Mouse (Mus musculus) neutrophil, adult 59 days (primary cell): ENCODE measurements around the gene Asb16. TPM values are rescaled to one million over a fixed set of nuclear protein-coding genes. Genes with fewer than 3 reads are reported as not detected.

ENCODE experiments used
- total RNA-seq, 2 experiments: library from RNA; stranded (reverse); gene quantifications; 1 replicate in 1 of 2; 2 replicates in 1 of 2; pipeline ENCODE4 v1.2.4; 2023

The Asb16 gene
- not detected for total RNA-seq

DNA sequence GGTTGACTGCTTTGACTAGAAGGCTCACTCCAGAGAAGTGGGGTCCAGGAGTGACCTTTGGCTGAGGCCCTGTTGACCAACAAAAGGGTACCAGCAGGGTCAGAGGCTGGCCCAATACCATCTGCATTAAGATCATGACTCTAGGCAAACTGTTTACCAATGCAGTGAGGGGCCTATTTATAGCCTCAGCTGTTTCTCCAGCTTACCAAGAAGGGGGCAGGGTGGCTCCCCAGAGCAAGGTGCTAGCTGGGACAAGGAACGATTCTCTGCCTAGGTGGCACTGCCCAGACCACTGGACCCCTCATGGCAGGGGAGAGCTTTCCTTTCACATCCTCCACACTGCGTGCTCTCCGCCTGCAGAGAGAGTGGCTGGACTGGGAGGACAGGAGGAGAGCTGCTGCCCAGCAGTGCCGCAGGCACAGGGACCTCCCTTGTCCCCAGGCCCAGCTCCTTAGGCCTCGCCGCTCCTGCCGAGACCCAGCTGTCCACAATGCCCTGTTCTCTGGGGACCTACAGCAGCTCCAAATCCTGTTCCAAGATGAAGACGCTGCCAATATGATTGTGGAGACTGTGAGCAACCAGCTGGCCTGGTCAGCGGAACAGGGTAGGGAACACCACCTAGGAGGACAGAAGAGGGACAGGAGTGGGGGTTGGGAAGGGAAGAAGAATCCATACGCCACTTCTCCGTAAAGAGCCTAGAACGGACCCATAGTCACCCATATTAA is at the start of gene Asb16:
Asb16 (plus strand) TSS at position 224 of the 725 bp plus-strand sequence.

DNA sequence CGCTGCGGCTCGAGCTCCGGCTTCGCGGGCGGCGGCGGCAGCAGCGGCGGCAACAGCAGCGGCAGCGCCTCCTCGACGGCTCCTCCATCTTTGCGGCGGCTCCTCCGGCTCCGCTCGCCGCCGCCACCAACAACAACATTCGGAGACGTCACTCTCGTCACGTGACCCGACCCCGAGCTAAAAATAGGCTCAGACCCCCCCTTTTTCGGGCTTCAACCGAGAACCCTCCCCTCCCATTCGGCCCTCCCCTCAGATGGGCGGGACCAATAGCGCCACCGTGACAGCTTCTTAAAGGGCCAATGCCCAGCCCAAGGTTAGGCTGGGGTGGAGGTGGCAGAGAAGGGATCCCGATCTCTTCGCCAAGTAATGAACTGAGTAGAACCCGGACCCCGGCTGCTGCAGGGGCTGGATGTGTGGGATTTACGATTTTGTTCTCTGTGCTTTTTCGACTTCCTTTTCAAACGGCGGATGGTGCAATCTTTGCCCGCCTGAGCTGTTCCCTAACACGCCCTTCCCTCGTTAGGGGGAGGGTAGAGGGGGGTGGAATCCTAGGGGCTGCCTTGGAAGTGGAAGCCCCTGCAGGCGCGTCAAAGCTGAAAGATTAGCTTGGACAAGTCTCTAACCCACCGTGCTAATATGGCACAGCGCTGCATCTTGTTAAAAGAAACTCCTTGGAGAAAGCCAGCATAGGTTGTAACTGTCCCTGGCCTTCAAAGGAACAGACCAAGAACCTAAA is 38.4 kb upstream of the Asb16 start, which contains the start of gene Hdac5:
Hdac5 (minus strand) TSS at position 161 of the 736 bp plus-strand sequence.

DNA sequence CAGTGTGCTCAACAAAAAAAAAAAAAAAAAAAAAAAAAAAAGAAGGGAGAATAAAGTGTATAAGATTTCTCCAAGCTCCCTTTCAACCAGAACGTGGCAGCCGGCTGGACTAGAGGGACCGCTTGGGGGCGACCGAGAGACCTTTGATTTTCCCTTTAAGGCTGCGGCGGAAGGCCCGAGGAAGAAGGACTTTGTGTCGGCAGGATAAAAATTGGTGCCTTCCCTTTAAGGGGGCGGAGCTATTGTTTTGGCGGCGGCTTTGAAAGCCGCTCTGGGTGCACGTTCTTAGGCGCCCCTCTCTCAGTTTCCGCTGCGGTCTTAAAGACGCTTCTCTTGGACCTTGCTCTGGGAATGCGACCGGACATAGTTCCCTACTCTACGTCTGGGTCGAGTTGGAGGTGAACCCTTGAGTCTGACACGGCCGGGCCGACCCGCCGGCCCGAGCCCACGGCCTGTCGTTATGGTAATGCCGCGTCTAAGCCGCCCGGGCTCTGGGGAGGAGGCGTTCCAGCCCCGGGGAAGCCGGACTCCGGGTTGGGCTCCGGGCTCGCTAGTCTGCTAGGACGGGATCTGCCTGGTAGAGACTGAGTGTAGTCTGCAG is 19.8 kb upstream of the Asb16 start, which contains the start of gene BC030867:
BC030867 (plus strand) TSS at position 253 of the 601 bp plus-strand sequence.

DNA sequence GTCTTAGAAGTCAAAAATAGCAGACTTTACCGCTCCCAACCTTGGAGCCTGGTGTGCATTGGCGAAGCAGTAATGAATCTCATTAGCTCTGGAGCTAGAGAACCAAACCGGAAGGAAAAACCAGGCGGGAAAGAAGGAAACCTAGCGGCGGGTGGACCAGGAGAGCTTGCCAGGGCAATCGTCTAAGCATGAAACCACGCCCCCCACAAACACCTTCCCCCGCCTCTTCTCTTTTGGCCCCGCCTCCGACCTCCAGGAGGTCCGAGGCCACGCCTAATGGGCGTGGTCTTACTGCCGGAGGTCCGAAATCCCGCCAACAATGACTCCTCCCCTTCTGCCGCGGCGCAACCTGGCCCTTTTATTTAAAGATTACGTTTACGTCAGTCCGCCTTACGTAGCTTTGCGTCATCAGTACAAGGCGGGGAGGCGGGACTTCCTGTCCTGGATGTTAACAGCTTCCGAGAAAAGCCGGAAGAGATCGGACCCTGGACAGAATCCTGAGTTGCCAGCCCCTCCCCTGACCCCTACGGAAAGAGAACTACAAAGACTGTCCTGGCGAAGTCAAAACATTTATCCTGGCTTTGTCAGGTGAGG is 16.1 kb downstream of the Asb16 start, which contains the start of gene Tmub2:
Tmub2 (plus strand) TSS at position 431 of the 594 bp plus-strand sequence.

GRCm38 (mm10) chr11:102296491-102297472 is 28.2 kb downstream of the Asb16 start, which contains the start of gene Atxn7l3:
Atxn7l3 (minus strand) TSS chr11:102296631.

GRCm38 (mm10) chr11:102319410-102319792 is 50.9 kb downstream of the Asb16 start, which contains the start of gene Ubtf:
Ubtf (minus strand) TSS chr11:102319742.

Other genes starting within 250 kb of the Asb16 start
- under 1 TPM in 1 of 2 experiments, not detected in 1; 0.22 TPM for gene Mpp3, start 240.3 kb upstream of the Asb16 start, total RNA-seq
- gene Cd300lg, start 227.2 kb upstream of the Asb16 start, total RNA-seq = 10 to 100 TPM; 16.6 to 25.3 TPM
- gene Mpp2, start 180.2 kb upstream of the Asb16 start, total RNA-seq = 1 to 10 TPM in 1 of 2 experiments, under 1 TPM in 1; 0.29 to 1.9 TPM
- not detected for gene Ppy, start 167.4 kb upstream of the Asb16 start, total RNA-seq
- gene Pyy, start 160.9 kb upstream of the Asb16 start, total RNA-seq = not detected
- under 1 TPM; 0.18 to 0.20 TPM for gene Nags, start 123.2 kb upstream of the Asb16 start, total RNA-seq
- gene Tmem101, start 112.3 kb upstream of the Asb16 start, total RNA-seq = 10 to 100 TPM in 1 of 2 experiments, 1 to 10 TPM in 1; 7.4 to 12.2 TPM
- 10 to 100 TPM; 33.8 to 37.9 TPM for gene Lsm12, start 83.4 kb upstream of the Asb16 start, total RNA-seq
- 10 to 100 TPM; 16.8 to 25.2 TPM for gene G6pc3, start 79.1 kb upstream of the Asb16 start, total RNA-seq
- gene Hdac5, start 38.6 kb upstream of the Asb16 start, total RNA-seq = 100 to 1,000 TPM; 112 to 127 TPM
- 1 to 10 TPM; 7.2 to 8.2 TPM for gene BC030867, start 19.9 kb upstream of the Asb16 start, total RNA-seq
- 10 to 100 TPM; 46.1 to 54.7 TPM for gene Tmub2, start 16.2 kb downstream of the Asb16 start, total RNA-seq
- 10 to 100 TPM; 67.1 to 69.7 TPM for gene Atxn7l3, start 27.9 kb downstream of the Asb16 start, total RNA-seq
- 10 to 100 TPM; 80.3 to 84.1 TPM for gene Ubtf, start 51.0 kb downstream of the Asb16 start, total RNA-seq
- 10 to 100 TPM; 28.8 to 68.2 TPM for gene Slc4a1, start 97.5 kb downstream of the Asb16 start, total RNA-seq
- under 1 TPM in 1 of 2 experiments, not detected in 1; 0.40 TPM for gene Rundc3a, start 124.7 kb downstream of the Asb16 start, total RNA-seq
- 10 to 100 TPM; 45.4 to 56.9 TPM for gene Slc25a39, start 139.2 kb downstream of the Asb16 start, total RNA-seq
- gene Grn, start 161.6 kb downstream of the Asb16 start, total RNA-seq = 100 to 1,000 TPM; 308 to 361 TPM
- under 1 TPM in 1 of 2 experiments, not detected in 1; 0.38 TPM for gene Fam171a2, start 178.9 kb downstream of the Asb16 start, total RNA-seq
- 10 to 100 TPM; 11.8 to 19.6 TPM for gene Itga2b, start 201.4 kb downstream of the Asb16 start, total RNA-seq